Mouse (Mus musculus) heart, embryonic 16.5 days (tissue): Measurements from ENCODE around the gene Ptpn3. TPM values are rescaled to one million over a fixed set of nuclear protein-coding genes. Genes with fewer than 3 reads are reported as not detected.
A peak's percentile ranks its signal among the peaks of the same experiment; 100 is the strongest.

Source experiments
- ATAC-seq: fragments of 200-750 bp; cut with Nextera tagmentation; replicated peaks from 2 replicates; pipeline ENCODE4 v1.8.0; 2017; ENCODE audit warnings: moderate number of reproducible peaks; ENCODE audit not compliant: insufficient read depth, low FRiP score; ENCODE audit errors: extremely low read depth
- H3K27ac ChIP-seq: fragments of 300-500 bp; sonication (generic); 2 replicates; pipeline ENCODE4 v1.5.1; 2014; ENCODE audit warnings: mild to moderate bottlenecking, low read length, control low read depth, moderate library complexity
- H3K27me3 ChIP-seq: fragments of 300-500 bp; sonication (generic); 2 replicates; pipeline ENCODE4 v1.6.1; 2014; ENCODE audit warnings: low read length, mixed read lengths; ENCODE audit not compliant: control insufficient read depth, insufficient read depth
- H3K36me3 ChIP-seq: fragments of 300-500 bp; sonication (generic); 2 replicates; pipeline ENCODE4 v1.6.1; 2014; ENCODE audit not compliant: control insufficient read depth, insufficient read depth
- H3K4me1 ChIP-seq: fragments of 300-500 bp; sonication (generic); 2 replicates; pipeline ENCODE4 v1.6.1; 2014; ENCODE audit warnings: low read length, mixed read lengths; ENCODE audit not compliant: control insufficient read depth, insufficient read depth
- H3K4me2 ChIP-seq: fragments of 300-500 bp; sonication (generic); 2 replicates; pipeline ENCODE4 v1.6.1; 2014; ENCODE audit warnings: low read depth, mild to moderate bottlenecking, control low read depth, low read length
- H3K4me3 ChIP-seq: fragments of 300-500 bp; sonication (generic); 2 replicates; pipeline ENCODE4 v1.5.1; 2014; ENCODE audit warnings: mild to moderate bottlenecking, control low read depth, low read length
- H3K9ac ChIP-seq: fragments of 300-500 bp; sonication (generic); 2 replicates; pipeline ENCODE4 v1.6.1; 2014; ENCODE audit warnings: low read length, control low read depth
- H3K9me3 ChIP-seq: fragments of 300-500 bp; sonication (generic); replicated peaks from 2 replicates; pipeline ENCODE4 v1.6.1; 2016; ENCODE audit warnings: low read length; ENCODE audit not compliant: control insufficient read depth
- WGBS: fragments of 180-500 bp; shearing (Covaris S2); extraction: QIAGEN DNeasy Blood & Tissue Kit; methylation state at CpG from one replicate; pipeline ENCODE4 v1.1.7; 2014; 5-methylcytosine and 5-hydroxymethylcytosine counted together
- polyA plus RNA-seq: library from polyadenylated mRNA; unstranded; fragments of >200 nt; fragmentation: Nextera tagmentation; extraction: Ambion mirVana; gene quantifications from 2 replicates; pipeline ENCODE4 v1.2.1, GENCODE M21; 2015

Ptpn3 gene
- polyA plus RNA-seq, 1 experiment from 2014 or later = 2.3 TPM

DNA sequence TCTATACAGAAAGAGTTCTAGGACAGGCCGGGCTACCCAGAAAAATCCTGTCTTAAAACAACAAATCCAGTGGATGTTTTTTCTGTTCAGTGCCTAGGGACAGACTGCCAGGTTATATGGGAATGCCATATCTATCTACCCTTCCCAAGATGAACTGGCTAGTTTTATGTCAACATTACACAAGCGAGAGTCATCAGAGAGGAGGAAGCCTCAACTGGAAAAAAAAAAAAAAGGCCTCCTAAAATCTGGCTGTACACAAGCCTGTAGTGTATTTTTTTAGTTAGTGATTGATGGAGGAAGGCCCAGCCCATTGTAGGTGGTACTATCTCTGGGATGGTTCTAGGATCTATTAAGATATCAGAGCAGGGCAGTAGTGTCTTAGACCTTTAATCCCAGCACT is 16.4 kb downstream of the Ptpn3 start:
- no peak overlapping the region for H3K4me2 ChIP-seq
- no peak for ATAC-seq
- no peaks in the 10 kb centered on the region for H3K9me3 ChIP-seq
- no peaks in the 10 kb centered on the region; the same call in 1 of the 2 replicates for H3K4me1 ChIP-seq
- H3K9ac ChIP-seq = no peak overlapping the region
- H3K27me3 ChIP-seq = no peaks in the 10 kb centered on the region
- no peak overlapping the region for H3K4me3 ChIP-seq
- WGBS = 80% methylated on average over 2 of the region's 2 CpGs
- no peak overlapping the region for H3K27ac ChIP-seq
- H3K36me3 ChIP-seq = no peaks in the 10 kb centered on the region

DNA sequence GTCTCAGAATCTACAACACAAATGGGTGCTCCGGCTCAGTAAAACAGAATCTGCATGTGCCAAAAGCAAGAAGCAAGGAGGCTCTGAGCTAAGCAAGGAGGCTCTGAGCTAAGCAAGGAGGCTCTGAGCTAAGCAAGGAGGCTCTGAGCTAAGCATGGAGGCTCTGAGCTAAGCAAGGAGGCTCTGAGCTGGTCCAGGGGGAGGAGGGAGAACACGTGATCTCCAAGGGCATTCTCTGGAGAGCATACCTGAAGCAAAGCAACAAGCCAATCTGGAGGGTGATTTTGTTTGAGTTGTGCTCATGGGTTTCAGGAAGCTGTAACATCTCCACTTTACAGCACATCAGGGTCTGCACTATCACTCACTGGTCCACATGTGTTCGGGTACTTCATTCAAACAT is 18.4 kb downstream of the Ptpn3 start:
- no peak overlapping the region for H3K4me2 ChIP-seq
- no peaks in the 10 kb centered on the region for H3K9me3 ChIP-seq
- no peak overlapping the region for H3K4me3 ChIP-seq
- H3K4me1 ChIP-seq = peaks cover 8% of the 10 kb centered on the region
- no peak overlapping the region for H3K27ac ChIP-seq
- WGBS = 87% methylated on average over 3 of the region's 3 CpGs
- H3K9ac ChIP-seq = no peak overlapping the region
- ATAC-seq = no peak
- H3K36me3 ChIP-seq = no peaks in the 10 kb centered on the region
- no peaks in the 10 kb centered on the region for H3K27me3 ChIP-seq

DNA sequence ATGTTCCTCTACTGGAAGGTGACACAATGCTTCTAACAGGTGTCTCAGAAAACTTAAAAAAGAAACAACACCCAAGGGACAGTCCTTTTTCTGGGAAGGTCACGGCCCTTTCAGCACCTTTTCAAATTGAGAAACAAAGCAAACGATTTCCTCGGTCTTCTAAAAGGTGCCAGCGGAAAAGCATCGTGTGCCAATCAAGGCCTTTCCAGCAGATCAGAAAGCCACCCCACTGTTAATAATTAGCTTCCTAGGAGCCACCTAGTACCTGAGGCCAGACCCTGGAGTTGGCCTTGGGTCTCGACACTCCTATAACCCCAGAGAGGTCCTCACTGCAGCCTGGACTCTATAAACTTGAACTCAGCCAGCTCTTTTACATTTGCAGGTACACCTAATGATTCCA is 19.0 kb downstream of the Ptpn3 start:
- H3K4me3 ChIP-seq = no peak overlapping the region
- no peak overlapping the region for H3K27ac ChIP-seq
- no peak for ATAC-seq
- no peaks in the 10 kb centered on the region for H3K36me3 ChIP-seq
- H3K9ac ChIP-seq = no peak overlapping the region
- no peak overlapping the region for H3K4me2 ChIP-seq
- H3K27me3 ChIP-seq = no peaks in the 10 kb centered on the region
- no peaks in the 10 kb centered on the region for H3K9me3 ChIP-seq
- WGBS = 77% methylated on average over 6 of the region's 6 CpGs
- H3K4me1 ChIP-seq = peaks cover 8% of the 10 kb centered on the region

DNA sequence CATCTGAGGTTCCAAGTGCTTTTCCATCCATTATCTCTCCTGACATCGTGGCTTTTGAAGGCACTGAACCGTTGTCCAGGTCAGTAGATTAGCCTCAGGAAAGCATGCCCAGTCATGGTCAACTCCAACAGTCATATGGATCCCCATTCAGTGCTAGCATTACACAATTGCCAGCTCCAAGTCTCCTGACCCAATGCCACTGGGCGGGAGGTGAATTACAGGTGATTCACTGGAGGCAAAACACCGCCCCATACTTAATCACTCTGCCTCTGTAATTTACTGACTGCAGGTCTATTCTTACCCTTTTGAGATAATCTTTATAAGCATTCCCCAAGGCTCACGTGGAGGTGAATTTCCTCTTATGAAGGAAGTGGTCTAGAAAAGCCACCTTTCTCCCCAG is 19.5 kb downstream of the Ptpn3 start:
- no peak overlapping the region for H3K27ac ChIP-seq

DNA sequence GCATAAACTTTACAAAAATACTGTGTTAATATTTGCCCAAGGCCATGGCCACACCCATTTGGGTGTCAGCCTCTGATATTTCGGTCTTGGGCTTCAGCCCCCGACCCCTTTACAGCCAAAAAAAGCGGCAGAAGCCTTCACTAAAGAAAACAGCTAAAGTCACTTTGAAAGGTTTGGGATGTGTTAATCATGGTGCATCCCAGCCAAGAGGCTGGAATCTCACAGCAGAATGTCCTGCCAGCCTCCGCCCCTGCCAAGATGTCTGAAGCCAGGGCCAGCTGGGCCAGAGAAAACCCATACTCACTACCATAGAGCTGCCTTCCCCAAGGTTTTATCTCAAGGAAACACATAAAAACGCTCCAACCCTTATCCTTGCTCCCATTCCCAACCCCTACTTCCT is 20.7 kb downstream of the Ptpn3 start:
- no peak overlapping the region for H3K9ac ChIP-seq
- 68% methylated on average over 5 of the region's 5 CpGs for WGBS
- no peak for ATAC-seq

More for the DNA sequence above, 19.5 kb downstream of the Ptpn3 start:
- Histone ChIP-seq H3K27me3 (no peaks in the 10 kb centered on the region), H3K4me3 (no peak overlapping the region), H3K9me3 (no peaks in the 10 kb centered on the region), H3K36me3 (no peaks in the 10 kb centered on the region), H3K4me1 (peaks cover 8% of the 10 kb centered on the region), H3K4me2 (no peak overlapping the region), H3K9ac (no peak overlapping the region)
- 69% methylated on average over 5 of the region's 5 CpGs for WGBS
- no peak for ATAC-seq

DNA sequence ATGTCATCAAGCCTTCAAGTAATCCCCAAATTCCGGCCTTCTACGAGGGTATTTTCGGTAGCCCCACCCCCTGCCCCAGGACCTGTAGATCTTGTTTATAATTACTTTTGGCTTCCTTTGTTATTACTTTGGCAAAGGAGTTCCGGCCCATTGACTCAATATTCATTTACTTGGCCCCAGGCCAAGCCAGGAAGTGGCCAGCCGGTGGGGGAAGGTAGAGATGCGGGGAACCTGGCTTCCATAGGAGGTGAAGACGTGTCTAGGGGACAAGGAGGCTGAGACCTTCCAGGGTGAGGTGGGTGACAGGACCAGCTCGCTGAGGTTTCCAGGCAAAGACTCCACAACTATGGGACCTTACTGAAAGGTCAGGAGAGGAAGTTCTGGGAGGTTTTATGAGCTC is 22.4 kb downstream of the Ptpn3 start:
- 35% methylated on average over 8 of the region's 8 CpGs for WGBS
- Histone ChIP-seq H3K27ac (no peak overlapping the region), H3K9ac (no peak overlapping the region), H3K36me3 (no peaks in the 10 kb centered on the region), H3K4me2 (no peak overlapping the region), H3K27me3 (no peaks in the 10 kb centered on the region), H3K9me3 (no peaks in the 10 kb centered on the region), H3K4me1 (peaks cover 8% of the 10 kb centered on the region), H3K4me3 (no peak overlapping the region)
- no peak for ATAC-seq

More for the DNA sequence above, 20.7 kb downstream of the Ptpn3 start:
- Histone ChIP-seq H3K4me2 (no peak overlapping the region), H3K4me1 (peaks cover 8% of the 10 kb centered on the region), H3K27ac (no peak overlapping the region), H3K27me3 (no peaks in the 10 kb centered on the region), H3K36me3 (no peaks in the 10 kb centered on the region), H3K9me3 (no peaks in the 10 kb centered on the region), H3K4me3 (no peak overlapping the region)

DNA sequence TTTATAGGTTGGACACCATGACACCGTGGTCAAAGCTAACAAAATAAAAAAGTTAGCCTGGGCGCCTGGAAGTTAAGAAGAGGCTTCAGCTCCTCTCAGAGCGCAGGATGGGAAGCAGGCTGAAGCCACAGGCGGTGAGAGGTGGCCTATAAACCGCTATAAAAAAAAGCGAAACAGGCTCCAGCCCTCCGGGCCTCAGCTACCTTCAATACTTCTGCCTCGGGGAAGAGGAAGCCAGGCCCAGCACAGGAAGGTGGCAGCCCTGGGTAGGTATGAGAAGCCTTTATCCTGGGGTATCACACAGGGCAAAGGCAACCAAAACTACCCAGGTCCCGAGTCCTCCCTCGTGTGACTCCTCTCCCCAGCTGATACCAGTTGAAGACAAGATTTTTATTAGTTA is 22.8 kb downstream of the Ptpn3 start:
- H3K27me3 ChIP-seq = no peaks in the 10 kb centered on the region
- no peak for ATAC-seq
- H3K4me2 ChIP-seq = 0 out of 2 replicates have a peak overlapping the region, but pooled peaks have one; percentile 3
- no peak overlapping the region for H3K27ac ChIP-seq
- H3K4me1 ChIP-seq = peaks cover 8% of the 10 kb centered on the region
- 47% methylated on average over 10 of the region's 10 CpGs for WGBS
- H3K36me3 ChIP-seq = no peaks in the 10 kb centered on the region
- no peaks in the 10 kb centered on the region for H3K9me3 ChIP-seq
- no peak overlapping the region for H3K9ac ChIP-seq
- H3K4me3 ChIP-seq = no peak overlapping the region

DNA sequence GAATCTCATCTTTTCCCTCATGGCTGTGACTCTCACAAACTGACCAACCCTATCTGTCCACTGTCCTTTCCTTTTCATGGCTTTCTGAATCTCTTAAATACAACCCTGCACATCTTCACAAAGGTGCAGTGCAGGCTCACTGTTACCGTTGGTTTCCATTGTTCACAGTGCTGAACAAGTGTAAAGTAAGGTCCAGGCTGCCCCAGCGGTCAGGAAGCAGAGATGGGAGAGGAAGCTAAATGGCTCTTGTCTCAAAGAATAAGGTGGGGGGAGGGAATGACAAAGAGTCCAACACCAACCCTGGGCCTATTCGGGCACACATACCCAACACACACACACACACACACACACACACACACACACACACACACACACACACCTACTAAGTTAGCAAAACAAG is 24.0 kb downstream of the Ptpn3 start:
- H3K9me3 ChIP-seq = no peaks in the 10 kb centered on the region
- ATAC-seq = no peak
- 73% methylated on average over 3 of the region's 3 CpGs for WGBS
- H3K4me1 ChIP-seq = peaks cover 8% of the 10 kb centered on the region
- H3K9ac ChIP-seq = no peak overlapping the region
- no peak overlapping the region for H3K27ac ChIP-seq
- H3K4me3 ChIP-seq = no peak overlapping the region
- H3K27me3 ChIP-seq = no peaks in the 10 kb centered on the region
- no peaks in the 10 kb centered on the region for H3K36me3 ChIP-seq
- H3K4me2 ChIP-seq = no peak overlapping the region

DNA sequence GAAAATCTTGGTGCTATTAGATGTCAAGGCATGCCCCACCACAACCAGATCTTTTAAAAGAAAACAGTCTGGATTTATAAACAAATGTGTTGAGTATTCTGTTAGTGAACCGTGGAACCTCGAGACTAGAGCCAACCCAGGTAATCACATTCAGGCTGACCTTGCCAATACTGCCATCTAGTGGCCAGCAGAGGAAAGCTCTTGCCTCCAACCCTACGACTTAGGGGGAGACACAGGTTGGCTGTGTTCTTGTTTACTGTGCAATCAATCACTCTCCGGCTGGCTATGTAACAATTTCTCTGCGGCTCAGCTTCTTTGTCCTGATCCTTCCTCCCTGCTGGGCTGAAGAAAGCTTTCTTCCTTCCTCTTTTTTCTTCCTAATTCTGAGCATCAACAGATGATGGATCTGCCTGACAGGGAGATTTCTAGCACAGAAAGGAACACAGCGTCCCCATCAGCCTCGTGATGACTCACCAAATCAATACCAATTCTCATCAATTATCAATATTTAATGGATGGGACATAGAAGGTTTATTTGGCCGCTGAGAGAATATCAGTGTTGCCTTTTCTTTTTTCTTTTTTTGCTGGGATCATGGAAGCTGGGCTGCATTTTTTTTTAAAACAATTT is 26.4 kb downstream of the Ptpn3 start:
- ATAC-seq = no peak
- no peaks in the 10 kb centered on the region for H3K9me3 ChIP-seq
- H3K36me3 ChIP-seq = no peaks in the 10 kb centered on the region
- 9% methylated on average over 8 of the region's 8 CpGs for WGBS
- no peak overlapping the region for H3K27ac ChIP-seq
- H3K27me3 ChIP-seq = no peaks in the 10 kb centered on the region
- H3K9ac ChIP-seq = no peak overlapping the region
- no peak overlapping the region for H3K4me2 ChIP-seq
- no peak overlapping the region for H3K4me3 ChIP-seq
- peaks cover 8% of the 10 kb centered on the region for H3K4me1 ChIP-seq
